Mouse (Mus musculus) retina, adult 2 months (tissue): Measurements from ENCODE around the gene Dhrs7c.

Experiments
- DNase-seq: peaks from one replicate; pipeline ENCODE4 v3.0.0-alpha.2; 2012; ENCODE audit warnings: low read depth, low spot score

Gene Dhrs7c

DNA sequence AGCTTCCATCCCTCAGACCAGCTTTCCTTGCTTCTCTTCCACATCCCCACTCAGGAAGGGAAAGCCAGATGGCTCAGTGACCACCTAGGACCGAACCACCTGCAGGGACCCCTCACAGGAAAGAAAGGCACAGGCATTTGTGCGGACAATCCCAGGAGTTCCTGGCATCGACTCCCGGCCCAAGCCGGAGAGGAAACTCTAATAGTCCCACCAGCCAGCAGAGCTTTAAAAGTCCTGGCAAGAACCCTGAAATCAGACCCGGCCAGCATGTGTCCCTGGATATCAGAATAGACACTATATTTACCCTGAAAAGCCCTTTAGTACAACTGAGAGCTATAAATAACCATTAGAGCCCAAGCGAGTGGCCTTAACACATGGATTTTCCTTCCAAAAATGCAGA lies at the start of gene Dhrs7c:
Gene Dhrs7c (plus strand): TSS at position 257 of the 400 bp plus-strand sequence.
- DNase-seq: no peak

DNA sequence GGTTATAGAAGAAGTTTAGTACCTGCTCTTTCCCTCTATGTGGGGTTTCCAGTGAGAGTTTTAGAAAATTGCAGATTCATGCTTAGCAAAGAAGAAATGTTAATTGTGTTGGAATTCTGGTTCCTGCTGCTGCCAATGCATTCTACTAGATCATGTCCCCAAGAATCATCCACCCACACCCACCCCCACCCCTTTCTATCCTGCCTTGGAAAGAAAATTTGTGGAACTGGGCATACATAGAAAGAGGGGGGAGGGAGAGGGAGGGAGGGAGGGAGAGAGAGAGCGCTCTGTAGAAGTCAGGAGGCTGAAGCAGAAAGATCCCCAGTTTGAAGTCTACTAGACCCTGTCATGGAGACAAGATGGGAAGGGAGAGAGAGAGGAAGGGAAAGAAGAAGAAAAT lies 41.7 kb upstream of the Dhrs7c start:
- no peak for DNase-seq

DNA sequence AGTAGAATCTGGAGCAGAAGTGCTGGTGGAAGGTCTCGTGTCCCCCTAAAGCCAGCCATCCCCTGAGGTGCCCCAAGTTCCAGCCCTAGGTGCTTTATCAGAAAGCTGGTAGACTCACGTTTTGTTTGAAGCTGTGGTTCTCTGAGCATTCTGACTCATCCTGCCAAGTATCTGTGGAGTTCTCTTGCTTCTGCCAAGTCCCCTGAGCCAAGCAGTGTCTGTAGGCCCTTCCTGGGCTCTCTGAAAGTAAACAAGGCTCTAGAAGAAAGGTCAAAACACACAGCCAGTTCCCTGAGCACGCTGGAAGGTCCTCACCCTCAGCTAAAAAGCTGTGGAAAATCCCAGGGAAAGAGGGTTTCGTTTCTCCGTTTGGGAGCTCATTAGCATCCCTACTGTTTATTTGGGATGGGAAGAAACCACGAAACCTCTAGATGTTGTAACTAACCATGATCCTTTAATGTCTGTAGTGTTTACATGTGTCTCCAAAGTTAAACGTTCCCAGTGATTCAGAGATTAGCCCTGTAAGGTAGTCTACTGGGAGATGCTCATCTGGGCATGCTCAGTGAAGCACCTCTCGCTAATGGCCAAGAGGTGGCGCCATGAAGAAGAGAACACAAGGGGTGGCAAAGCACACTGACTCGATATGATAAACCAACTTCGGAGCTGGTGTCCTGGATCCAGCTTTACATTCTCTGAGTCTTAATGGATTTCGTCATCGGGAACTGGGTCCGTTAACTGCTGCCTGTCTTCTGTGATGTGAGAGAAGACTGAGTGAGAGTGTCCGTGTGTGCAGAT lies 40.4 kb upstream of the Dhrs7c start:
- DNase-seq: no peak

DNA sequence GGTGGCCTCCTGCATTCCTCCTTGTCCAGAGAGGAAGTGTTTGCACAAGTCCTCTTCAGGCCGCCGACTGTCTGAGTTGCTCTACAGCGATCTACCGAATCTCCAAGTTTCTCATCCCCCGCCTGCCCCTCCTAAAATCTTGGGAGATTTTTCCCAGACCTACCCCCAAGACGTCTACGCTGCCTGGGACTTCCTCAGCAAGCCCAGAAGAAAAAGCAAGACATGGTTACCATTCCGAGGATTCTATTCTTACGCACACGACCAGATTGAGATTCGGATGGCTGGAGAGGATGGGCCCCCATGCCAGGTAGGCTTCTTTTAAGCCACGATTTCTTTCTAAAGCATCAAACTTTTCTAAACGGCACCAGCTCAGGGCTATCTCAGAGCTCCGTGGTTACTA lies 26.9 kb upstream of the Dhrs7c start, which contains the start of gene Glp2r:
Gene Glp2r (minus strand): TSS at position 101 of the 400 bp plus-strand sequence.
- no peak for DNase-seq

DNA sequence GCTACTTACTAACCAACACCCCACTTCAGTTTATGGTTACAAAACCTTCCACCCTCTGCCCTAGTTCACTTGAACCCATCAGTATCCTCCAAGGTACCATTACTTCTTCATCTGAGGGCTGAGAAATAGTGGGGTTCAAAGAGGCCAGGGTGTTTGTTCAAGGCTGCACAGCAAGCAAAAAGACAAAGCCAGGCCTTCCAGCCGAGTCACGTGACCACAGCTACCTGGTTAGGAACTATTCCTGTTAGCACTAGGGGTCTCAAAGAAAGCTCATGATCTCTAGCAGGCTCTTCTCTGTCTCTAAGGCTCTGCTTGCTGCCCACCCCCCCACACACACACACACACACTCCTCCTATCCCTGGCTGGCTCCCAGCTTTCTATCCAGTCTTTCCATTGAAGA lies 26.3 kb upstream of the Dhrs7c start:
- DNase-seq: no peak

DNA sequence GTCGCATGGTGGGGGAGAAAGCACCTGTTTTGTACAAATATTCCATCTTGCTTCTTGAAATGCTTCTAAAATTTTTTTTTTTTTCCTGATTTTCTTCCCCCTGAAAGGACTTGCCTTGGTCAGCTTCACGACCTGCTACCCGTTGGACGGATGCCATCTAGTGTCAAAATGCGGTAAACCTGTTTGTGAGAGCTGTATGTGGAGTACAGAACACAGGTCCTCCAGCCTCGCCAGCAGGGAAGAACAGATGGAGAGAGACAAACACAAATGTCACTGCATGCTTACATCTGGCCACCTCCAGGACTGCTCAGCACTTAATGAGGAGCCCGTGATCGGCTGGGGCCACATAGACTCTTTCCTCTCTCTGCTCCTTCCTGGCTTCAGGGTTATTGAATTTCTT lies 25.4 kb upstream of the Dhrs7c start:
- peak; percentile 65 for DNase-seq

GRCm38 (mm10) chr11:67774379-67774778 lies 23.6 kb upstream of the Dhrs7c start, which contains the start of gene Gsg1l2:
TSS of gene Gsg1l2 (plus strand) at chr11:67774608.
- no peak for DNase-seq

DNA sequence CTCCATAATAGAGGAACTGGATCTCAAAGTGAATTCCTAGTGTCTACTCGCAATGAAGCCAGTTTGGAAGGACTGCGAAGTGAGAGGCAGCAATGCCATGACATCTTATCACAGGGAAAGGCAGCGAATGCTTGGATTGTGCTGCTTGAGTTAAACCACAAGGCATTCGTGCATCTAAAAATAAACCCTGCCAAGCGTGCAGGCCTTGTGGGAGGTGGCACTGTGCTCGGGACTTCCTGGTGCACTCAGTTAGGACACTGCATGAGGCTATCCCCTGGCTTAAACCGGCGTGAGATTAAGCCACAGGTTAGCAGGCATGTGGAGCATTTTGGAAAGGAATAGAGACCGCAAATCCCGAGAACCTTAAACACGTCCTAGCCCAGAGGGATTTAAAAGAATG lies 7.8 kb upstream of the Dhrs7c start:
- DNase-seq: no peak

DNA sequence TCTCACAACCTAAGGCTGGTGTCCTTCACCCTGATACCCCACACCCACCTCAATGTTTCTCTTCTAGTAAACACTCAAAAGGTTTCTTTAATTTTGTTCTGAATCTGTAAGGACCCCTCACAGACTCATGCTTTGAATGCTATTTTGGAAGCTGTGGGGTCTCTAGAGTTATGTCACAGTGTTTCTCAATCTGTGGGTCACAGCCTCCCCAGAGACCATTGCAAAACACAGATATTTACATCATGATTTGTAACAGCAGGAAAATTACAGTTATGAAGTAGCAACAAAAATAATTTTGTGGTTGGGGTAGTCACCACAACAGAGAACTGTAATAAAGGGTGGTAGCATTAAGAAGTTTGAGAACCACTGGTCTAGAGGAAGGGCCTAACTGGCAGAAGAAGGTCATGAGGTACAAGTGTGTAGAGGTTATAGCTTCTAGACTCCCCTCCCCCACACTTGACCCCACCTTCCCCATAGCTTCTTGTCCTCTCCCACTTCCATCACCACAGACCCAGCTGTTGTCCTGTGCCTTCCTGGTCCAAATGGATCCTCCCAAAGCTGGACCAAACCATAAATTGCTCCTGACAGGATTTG lies 2.2 kb downstream of the Dhrs7c start:
- DNase-seq: no peak

GRCm38 (mm10) chr11:67801169-67801568 lies 3.2 kb downstream of the Dhrs7c start:
- no peak for DNase-seq

GRCm38 (mm10) chr11:67805538-67805937 lies 7.6 kb downstream of the Dhrs7c start:
- DNase-seq: no peak

DNA sequence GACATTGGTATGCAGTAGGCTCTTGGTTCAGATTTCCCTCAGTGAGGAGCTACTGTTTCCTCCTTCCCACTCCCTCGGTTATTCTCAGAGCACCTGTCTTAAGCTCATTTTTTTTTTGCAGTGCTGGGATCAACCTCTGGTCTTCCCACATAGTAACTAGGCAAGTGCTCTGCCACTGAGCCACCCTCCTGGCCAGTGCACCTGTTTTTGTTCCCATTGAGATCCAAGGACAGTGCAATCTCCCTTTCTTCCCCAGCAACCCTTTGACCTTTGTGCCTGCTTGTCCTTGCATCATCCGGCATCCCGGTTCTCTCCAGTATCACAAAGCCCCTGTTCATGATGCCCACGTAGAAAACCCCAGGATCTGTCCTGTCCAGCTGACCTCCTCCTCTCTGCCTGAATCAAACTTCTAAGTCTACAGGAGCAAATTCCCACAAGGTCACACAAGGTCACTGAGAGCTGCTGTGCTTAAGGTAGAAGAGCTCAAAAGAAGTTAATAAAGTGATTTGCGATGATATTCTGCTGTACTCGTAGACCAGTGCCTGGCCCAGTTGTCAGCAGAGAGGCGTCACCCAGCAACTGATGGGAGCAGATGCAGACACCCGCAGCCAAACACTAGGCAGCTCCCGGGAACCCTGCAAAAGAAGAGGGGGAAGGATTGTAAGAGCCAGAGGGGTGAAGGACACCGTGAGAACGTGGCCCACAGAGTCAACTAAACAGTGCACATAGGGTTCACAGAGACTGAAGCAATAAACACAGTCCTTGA lies 9.0 kb downstream of the Dhrs7c start:
- DNase-seq: no peak

GRCm38 (mm10) chr11:67808051-67808450 lies 10.1 kb downstream of the Dhrs7c start:
- DNase-seq: no peak

DNA sequence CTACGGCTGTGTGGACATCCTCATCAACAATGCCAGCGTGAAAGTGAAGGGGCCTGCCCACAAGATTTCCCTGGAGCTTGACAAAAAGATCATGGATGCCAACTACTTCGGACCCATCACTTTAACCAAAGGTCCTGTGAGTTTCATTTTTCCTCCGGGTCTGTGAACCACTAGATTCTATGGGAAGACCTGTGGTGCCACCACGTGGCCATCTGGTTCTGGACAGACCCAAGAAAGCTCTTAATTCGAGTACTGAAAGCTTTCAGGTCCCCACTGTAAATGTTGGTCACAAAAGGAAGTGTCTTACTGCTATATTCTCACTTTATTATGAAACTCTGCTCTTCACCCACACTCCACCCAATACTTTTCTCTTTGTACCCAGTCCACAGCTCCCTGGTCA lies 13.5 kb downstream of the Dhrs7c start:
- DNase-seq: no peak

GRCm38 (mm10) chr11:67819604-67820003 lies 21.6 kb downstream of the Dhrs7c start:
- DNase-seq: no peak

DNA sequence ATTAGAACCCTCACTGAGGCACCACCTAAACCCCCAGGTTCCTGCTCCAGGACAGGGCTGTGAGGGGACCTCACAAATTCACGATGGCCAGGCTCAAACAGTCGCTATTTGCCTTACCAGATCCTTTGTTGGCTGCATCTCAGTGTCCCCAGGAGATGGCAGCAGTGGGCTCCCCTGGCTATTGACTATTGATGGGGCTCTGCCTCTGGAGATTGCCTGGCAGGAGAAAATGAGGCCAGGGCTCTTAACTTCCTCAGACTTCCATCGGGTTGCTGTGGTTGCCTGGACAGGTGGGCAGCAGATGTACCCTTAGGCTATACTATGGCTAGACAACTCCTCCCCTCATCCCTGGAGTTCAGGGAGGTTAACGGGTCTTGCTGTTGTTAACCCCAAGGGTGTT lies 22.2 kb downstream of the Dhrs7c start:
- DNase-seq: no peak

DNA sequence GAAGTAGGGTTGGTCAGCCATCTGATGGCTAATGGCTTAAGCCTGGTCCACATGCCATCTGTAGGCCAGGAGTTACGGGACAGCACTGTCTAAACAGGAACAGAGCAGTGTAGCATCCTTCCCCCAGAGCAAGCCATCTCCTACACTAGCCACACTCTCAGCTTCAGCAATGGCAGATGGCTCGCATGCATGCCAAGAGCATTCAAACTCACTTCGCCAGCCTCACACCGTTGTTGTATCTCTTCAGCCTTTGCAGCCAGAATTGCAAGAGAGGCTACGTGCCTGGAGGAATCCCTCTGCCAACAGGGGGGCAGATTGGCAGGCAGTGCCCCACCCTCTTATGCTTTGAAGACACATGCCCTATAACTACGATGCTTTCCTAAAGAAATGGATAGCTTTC lies 23.6 kb downstream of the Dhrs7c start:
- no peak for DNase-seq

- DNase-seq: no peak
Measured at GRCm38 (mm10) chr11:67828360-67829059, 30.5 kb downstream of the Dhrs7c start.

GRCm38 (mm10) chr11:67829530-67829929 lies 31.5 kb downstream of the Dhrs7c start:
- no peak for DNase-seq

DNA sequence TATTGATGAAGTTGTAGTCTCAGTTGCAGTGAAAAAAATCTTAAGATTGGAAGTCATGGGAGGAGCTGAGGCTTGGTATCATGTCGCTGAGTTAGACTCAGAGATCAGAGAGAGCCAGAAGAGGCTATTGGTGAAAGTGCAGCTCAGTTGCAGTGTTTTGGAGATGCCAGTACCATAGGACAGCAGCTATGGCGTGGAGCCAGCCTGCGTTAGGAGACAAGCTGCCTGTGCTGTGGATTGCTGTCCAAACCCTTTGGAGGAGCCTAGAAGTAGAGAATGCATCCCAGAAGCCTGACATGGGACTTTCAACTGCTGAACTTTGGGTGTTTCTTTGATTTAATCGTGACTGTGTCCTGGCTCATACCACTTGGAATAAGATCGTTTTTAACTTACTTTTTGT lies 33.8 kb downstream of the Dhrs7c start:
- DNase-seq: no peak

DNA sequence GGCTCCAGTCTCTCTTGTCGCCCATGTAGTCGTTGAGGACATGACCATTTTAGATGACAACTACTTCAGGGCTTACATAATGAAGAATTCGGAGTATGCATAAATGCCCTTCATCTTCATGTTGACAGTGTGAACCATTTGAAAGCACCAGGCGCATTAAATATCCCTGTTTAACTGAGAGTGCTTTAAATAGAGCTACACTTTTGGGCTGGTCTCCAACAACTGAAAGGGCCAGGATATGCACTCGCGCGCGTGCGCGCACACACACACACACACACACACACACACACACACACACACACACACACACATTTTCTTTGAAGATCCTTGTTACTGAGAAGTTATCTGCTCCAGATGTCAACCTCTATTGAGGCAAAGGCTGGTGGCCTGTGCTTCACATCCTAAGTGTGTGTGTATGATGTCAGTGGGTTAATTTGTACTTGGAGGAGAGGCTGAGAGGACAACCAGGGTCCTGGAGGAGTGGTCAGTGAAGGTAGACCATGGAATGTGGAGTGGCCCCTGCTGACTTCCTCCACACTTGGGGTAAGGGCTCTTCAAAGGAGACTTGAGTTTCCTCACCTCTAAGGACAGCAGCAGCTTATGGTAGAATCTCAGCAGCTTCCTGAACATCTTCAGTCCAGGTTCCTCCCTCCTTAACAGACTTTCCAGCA lies 37.6 kb downstream of the Dhrs7c start:
- no peak for DNase-seq
